Mouse (Mus musculus) frontal cortex, postnatal 14 days (tissue): Measurements from ENCODE around the gene Tmf1.

Experiments
- DNase-seq, 2 experiments: peaks; one replicate each; pipeline ENCODE4 v3.0.0; 2022; ENCODE audit warnings: low spot score in 2 of 2

The Tmf1 gene

GRCm38 (mm10) chr6:97106777-97107176 is 72.1 kb downstream of the Tmf1 start:
- no peak for DNase-seq

GRCm38 (mm10) chr6:97106106-97106505 is 72.8 kb downstream of the Tmf1 start:
- DNase-seq = no peak

- DNase-seq = no peak
Measured at GRCm38 (mm10) chr6:97104264-97104852, 74.6 kb downstream of the Tmf1 start.
